Mouse (Mus musculus): ENCODE data around the gene Fam166a.

The Fam166a gene

DNA sequence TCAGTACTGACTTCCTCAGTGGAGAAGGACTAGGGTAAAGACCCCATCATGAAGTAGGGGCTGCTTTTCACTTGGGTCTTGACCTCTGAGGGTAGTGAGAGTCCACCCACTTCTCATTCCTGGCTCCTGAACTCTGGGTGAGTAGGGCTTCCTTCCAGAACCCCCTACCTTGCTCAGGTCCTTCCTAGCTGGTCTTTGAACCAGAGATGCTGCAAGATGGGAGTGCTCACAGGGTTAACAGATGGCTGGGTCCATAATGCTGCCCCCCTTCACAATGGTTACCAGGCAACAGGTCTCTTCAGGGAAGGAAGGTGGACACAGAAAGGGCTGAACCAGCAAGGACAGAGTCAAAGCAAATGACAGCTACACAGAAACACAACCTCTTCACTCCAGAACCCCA, at the start of gene Fam166a:
Fam166a (plus strand) TSS at position 301 of the 400 bp plus-strand sequence.
- no peak for DNase-seq (ENCODE audit: low read depth)

DNA sequence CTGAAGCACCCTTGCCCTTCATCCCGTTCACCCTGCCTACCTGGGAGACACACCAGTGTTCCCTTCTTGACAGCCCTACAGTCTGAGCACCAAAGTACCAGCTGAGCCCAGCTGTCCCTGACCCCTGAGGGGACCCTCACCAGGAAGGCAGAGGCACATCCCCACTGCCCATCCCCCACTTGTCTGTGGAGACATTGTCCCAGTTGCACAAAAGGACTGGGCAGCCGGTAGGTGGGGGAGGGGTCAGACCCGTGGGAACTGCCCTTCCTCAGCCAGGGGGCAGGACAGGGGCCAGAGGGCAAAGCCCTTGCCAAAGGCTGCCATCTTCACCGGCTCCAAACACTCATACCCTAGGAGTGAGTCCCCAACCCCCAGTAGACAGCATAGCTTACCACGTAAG, 48.8 kb upstream of the Fam166a start:
- no peak for DNase-seq (ENCODE audit: low read depth)

DNA sequence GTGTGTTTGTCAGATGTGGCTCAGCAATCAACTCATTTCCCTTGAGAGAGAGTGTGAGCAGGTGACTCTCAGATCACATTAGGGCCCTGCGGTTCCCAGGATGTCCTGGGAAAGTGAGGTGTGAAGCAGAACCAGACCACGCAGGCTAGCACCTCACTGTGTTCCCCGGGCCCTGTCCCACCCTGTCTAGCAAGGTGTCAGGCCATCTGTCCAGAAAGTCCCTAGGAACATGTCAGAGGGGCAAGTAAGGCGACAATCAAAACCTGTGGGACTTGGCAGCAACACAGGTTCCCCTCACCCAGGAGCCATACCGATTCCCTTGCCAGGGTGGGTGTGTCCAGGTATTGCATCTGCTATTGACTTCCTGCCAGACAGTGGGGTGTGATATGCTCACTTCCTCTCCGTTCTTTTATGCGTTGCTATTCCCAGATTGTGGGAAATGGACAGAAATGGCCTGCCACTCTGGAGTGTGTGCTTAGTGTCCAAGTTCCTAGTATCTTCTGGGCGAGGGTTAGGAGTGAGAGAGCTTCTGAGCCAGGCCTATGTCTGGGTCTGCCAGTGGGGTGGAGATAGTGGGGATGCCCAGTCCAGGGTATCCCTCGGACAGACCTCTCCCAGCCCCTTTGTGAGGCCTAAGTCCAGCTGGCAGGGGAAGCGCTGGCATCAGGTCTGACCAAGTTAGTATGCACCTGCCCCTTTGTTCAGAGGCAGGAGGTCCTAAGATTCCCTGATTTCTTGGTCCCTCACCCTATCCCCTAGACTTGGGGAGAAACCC, 48.0 kb upstream of the Fam166a start:
- no peak for DNase-seq (ENCODE audit: low read depth)

DNA sequence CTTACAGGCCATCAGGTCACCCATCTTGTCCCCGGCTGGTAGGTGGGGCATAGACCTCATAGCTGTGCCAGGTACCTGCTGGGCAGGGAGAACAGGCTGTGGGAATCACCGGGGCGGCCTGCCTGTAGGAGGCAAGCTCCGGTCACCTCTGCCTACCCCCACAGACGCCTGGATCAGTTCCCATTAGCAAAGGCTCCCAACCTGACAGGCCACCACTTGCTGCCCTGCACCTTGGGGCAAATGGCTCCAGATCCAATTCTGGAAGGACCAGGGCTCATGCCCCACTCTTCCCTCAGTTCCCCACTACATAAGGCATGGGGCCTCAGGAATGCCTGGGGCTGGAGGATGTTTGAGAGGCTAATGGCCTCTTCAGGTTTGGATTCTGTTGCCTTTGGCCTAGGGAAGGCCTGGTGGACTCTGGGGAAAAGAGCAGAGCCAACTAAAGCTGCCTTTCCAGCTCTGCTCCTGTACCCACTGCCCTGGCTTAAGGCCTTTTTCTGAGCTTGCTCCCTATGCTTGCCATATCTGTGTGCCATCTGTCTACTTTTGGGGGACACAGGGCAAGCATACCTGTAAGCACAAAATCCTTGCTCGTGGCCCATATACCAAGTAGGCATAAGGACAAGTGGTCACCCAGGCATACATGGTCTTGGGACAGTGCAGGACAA, 47.3 kb upstream of the Fam166a start:
- no peak for DNase-seq (ENCODE audit: low read depth)

GRCm38 (mm10) chr2:25171769-25172153, 46.8 kb upstream of the Fam166a start:
- no peak for DNase-seq (ENCODE audit: low read depth)

- DNase-seq (ENCODE audit: low read depth): peak; percentile 77
These were observed 45.9 kb upstream of the Fam166a start for GRCm38 (mm10) chr2:25172629-25173028.

- DNase-seq (ENCODE audit: low read depth): no peak
These were observed 44.7 kb upstream of the Fam166a start for GRCm38 (mm10) chr2:25173821-25174220.

DNA sequence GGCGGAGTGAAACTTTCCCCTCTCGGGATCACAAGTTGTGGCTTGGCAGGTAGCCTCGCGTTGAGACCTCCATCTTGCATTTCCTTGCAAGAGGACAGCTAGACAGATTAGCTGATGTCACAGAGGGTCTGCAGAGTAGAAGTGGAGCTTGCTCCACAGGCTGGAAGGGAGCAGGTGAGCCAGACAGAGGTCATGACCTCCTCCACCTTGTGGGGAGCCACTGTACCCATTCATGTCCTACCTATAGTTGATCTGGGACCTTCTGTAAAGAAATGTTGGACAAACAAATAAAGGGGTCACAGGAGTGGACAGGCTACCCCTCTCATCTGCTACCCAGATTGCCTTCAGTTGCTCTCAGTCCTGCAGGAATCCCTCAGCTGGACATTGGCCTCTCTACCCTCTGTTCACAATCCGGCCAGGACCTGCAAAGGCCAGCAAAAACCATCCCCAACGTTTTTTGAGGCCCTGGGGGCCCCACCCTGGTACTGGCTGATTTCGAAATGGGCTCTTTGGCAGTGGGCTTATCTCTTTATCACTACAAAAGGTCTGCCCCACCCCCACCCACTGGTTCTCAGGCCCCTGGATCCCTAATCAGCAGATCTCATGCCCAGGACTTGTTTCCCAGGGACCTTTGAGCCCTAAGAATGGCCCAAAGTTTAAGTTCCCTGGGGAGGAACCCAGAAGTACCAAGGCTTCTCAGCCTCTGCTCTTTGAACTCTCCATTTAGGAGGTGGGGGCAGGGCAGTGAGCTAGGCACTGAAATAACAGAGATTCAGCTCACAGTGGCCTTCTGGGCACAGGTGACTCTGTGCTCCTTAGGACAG, 43.5 kb upstream of the Fam166a start:
- DNase-seq (ENCODE audit: low read depth): no peak

DNA sequence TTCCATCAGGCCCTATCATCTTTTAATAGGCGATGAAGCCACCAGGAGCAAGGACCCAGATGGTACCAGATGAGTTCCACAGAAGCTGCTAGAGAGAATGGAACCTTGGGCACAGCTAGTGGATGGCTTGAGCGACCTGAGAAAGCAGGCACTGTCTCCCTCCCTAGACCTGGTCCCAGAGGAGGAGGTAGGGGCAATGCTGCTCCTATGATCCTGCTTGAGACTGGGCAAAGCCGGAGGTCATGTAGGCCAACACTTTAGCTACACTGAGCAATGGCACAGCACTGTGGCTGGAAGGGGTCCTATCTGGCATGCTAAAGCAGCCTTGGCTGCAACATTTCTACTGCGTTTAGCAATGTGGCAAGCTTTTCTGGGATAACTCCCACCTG, 42.9 kb upstream of the Fam166a start:
- DNase-seq (ENCODE audit: low read depth): no peak

GRCm38 (mm10) chr2:25176573-25176972, 42.0 kb upstream of the Fam166a start:
- peak; percentile 49 for DNase-seq (ENCODE audit: low read depth)

DNA sequence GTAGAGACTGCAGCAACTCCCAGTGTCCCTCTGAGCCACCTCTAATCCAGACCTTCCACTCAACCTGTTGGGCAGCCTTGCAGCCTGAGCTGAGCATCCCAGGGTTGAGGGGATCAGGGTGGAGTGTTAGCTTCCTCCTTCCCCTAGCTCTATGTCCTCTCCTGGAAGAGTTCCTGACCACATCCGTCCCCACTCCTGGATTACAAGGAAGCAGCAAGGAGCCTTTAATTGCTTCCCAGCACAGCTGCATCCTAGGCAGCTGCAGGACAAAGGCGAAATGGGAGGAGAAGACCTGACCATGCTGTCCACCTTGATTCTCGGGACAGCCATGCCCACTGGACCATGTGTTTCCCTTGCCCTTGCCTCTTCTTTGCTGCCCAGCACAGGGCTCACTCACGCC, 41.5 kb upstream of the Fam166a start:
- DNase-seq (ENCODE audit: low read depth): no peak

GRCm38 (mm10) chr2:25177685-25178084, 40.9 kb upstream of the Fam166a start:
- DNase-seq (ENCODE audit: low read depth): peak; percentile 39

- DNase-seq (ENCODE audit: low read depth): no peak
These were observed 40.1 kb upstream of the Fam166a start for GRCm38 (mm10) chr2:25178285-25178972.

GRCm38 (mm10) chr2:25179566-25180217, 38.9 kb upstream of the Fam166a start:
- DNase-seq (ENCODE audit: low read depth): no peak

DNA sequence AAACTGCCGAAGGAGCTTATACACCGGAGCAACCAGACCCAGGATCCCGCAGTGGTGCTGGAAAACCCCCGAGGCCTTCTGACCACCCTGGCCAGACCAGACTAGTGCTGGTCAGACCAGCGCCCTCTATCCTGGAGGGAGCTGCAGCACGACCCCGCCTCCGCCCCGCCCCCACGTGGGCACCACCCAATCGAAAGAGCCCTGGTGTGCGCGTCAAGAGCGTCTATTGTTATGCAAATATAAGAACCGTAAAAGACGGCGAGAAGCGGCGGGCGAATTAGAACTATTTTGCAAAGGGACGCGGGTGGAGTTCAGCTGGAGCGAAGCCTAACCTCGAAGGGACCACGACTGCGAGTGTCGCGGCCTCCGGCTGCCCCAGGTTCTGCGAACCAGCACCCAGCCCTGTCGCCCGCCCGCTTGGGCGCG, 38.1 kb upstream of the Fam166a start, which contains the start of gene Nrarp:
Nrarp (plus strand) TSS at position 281 of the 426 bp plus-strand sequence.
- DNase-seq (ENCODE audit: low read depth): no peak

- no peak for DNase-seq (ENCODE audit: low read depth)
These were observed 37.3 kb upstream of the Fam166a start for GRCm38 (mm10) chr2:25180973-25181890.

GRCm38 (mm10) chr2:25181891-25182397, 36.6 kb upstream of the Fam166a start:
- DNase-seq (ENCODE audit: low read depth): no peak

DNA sequence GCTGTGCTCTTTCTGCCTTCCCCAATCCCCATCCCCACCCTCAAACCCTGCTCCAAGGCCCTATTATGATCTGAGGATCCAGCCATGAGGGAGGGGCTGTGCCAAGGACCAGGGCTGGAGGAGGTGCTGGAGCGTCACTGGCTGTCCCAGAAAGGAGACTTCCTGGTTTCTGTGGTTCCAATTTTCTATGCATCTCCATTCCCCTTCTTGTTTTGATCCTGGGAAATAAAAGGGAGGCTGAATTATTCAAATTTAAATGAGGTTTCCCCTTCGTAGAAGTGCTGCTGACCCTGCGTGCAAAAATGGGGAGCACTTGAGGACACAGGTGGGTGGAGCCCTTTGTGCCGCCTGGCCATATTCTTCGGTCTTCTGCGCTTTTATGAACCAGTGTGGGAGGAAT, 35.9 kb upstream of the Fam166a start:
- DNase-seq (ENCODE audit: low read depth): no peak

- DNase-seq (ENCODE audit: low read depth): no peak
These were observed 35.2 kb upstream of the Fam166a start for GRCm38 (mm10) chr2:25183336-25183735.

DNA sequence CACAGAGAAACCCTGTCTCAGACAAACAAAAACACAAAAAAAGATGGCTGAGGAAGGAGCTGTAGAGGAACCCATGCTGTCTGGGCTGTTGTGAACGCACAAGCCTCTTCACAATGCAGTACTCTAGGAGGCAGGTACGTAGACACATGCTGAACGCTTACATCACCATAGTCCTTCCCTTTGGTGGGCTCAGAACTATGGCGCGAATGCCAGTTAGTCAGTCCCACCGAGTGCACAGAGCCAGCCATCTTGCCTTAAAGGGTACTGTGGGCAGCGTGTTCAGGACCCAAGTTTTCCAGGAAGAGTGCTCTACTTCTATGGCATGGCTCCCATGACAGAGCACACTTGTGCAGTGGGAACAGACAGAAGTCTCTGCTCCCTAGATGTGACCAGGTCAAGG, 34.0 kb upstream of the Fam166a start:
- DNase-seq (ENCODE audit: low read depth): no peak

Measured in NIH3T3 (cell line).